Mouse (Mus musculus) heart, embryonic 14.5 days (tissue): Measurements from ENCODE around the gene Cpm. TPM values are rescaled to one million over a fixed set of nuclear protein-coding genes. Genes with fewer than 3 reads are reported as not detected.
A peak's percentile ranks its signal among the peaks of the same experiment; 100 is the strongest.
"Not testable (repeated sequence)": the region's sequence is repeated elsewhere in the genome, so short reads cannot be mapped to it uniquely, and the experiment has no call there.

Experiments used
- ATAC-seq: fragments of 200-750 bp; cut with Nextera tagmentation; 2 replicates; pipeline ENCODE4 v1.8.0; 2017; ENCODE audit warnings: low read depth, moderate TSS enrichment; ENCODE audit not compliant: insufficient number of reproducible peaks, insufficient read depth, low FRiP score
- H3K27ac ChIP-seq, 2 experiments: fragments of 200-500 bp in 1 of 2; fragments of 300-500 bp in 1 of 2; sonication (generic) in 1 of 2; replicated peaks in 1 of 2; 2 replicates each; pipeline ENCODE4 v1.5.1; 2012 to 2014; ENCODE audit warnings: low read depth in 2 of 2, low read length in 2 of 2, control low read depth in 1 of 2, mild to moderate bottlenecking in 1 of 2, mixed read lengths in 1 of 2; ENCODE audit not compliant: control insufficient read depth in 1 of 2, insufficient read depth in 1 of 2
- H3K27me3 ChIP-seq: fragments of 300-500 bp; sonication (generic); 2 replicates; pipeline ENCODE4 v1.6.1; 2014; ENCODE audit warnings: mild to moderate bottlenecking, low read length, control low read depth; ENCODE audit not compliant: control insufficient read depth, insufficient read depth
- H3K36me3 ChIP-seq: fragments of 300-500 bp; sonication (generic); 2 replicates; pipeline ENCODE4 v1.6.1; 2014; ENCODE audit warnings: mild to moderate bottlenecking, control low read depth, low read length, mixed read lengths; ENCODE audit not compliant: control insufficient read depth, insufficient read depth
- H3K4me1 ChIP-seq, 2 experiments: fragments of 200-500 bp in 1 of 2; fragments of 300-500 bp in 1 of 2; sonication (generic) in 1 of 2; 2 replicates each; pipeline ENCODE4 v1.6.1; 2012 to 2014; ENCODE audit warnings: low read length in 2 of 2, control low read depth in 1 of 2, mixed read lengths in 1 of 2; ENCODE audit not compliant: control insufficient read depth in 2 of 2, insufficient read depth in 2 of 2
- H3K4me2 ChIP-seq: fragments of 300-500 bp; sonication (generic); 2 replicates; pipeline ENCODE4 v1.6.1; 2014; ENCODE audit warnings: mild to moderate bottlenecking, low read length
- H3K4me3 ChIP-seq, 2 experiments: fragments of 200-500 bp in 1 of 2; fragments of 300-500 bp in 1 of 2; sonication (generic) in 1 of 2; 2 replicates each; pipeline ENCODE4 v1.5.1; 2012 to 2014; ENCODE audit warnings: low read length in 2 of 2, mild to moderate bottlenecking in 2 of 2, control low read depth in 1 of 2, low read depth in 1 of 2, moderate library complexity in 1 of 2; ENCODE audit not compliant: control insufficient read depth in 1 of 2, insufficient read depth in 1 of 2
- H3K9ac ChIP-seq: fragments of 300-500 bp; sonication (generic); 2 replicates; pipeline ENCODE4 v1.6.1; 2014; ENCODE audit warnings: mild to moderate bottlenecking, low read length
- H3K9me3 ChIP-seq: fragments of 300-500 bp; sonication (generic); 2 replicates; pipeline ENCODE4 v1.6.1; 2016; ENCODE audit warnings: low read length, control low read depth; ENCODE audit not compliant: control insufficient read depth
- WGBS: fragments of 180-500 bp; shearing (Covaris S2); extraction: QIAGEN DNeasy Blood & Tissue Kit; methylation state at CpG from one replicate; pipeline ENCODE4 v1.1.7; 2014; 5-methylcytosine and 5-hydroxymethylcytosine counted together
- polyA plus RNA-seq: library from polyadenylated mRNA; unstranded; fragments of >200 nt; fragmentation: Nextera tagmentation; extraction: Ambion mirVana; gene quantifications from 2 replicates; pipeline ENCODE4 v1.2.1, GENCODE M21; 2014

Gene Cpm
- polyA plus RNA-seq, 1 experiment from 2014 or later: 0.96 TPM

DNA sequence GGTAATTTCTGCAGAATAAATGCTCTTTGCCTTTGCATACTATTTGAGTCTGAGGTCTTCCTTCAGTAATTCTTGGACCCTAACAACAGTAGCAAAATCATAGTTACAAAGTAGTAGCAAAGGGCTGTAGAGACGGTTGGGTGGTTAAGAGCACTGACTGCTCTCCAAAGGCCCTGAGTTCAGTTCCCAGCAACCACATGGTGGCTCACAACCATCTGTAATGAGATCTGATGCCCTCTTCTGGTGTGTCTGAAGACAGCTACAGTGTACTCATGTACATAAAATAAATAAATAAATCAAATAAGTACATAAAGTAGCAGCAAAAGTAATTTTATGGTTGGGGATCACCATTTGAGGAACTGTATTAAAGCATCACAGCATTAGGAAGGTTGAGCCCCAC, 86.4 kb downstream of the Cpm start:
- H3K9me3 ChIP-seq, H3K27me3 ChIP-seq, H3K9ac ChIP-seq, H3K4me3 ChIP-seq, H3K27ac ChIP-seq, H3K4me2 ChIP-seq, H3K36me3 ChIP-seq, ATAC-seq: not testable (repeated sequence)
- peaks cover 7 to 19% of the 10 kb centered on the region in 2 experiments for H3K4me1 ChIP-seq
- WGBS: 100% methylated on average over 1 of the region's 1 CpGs

DNA sequence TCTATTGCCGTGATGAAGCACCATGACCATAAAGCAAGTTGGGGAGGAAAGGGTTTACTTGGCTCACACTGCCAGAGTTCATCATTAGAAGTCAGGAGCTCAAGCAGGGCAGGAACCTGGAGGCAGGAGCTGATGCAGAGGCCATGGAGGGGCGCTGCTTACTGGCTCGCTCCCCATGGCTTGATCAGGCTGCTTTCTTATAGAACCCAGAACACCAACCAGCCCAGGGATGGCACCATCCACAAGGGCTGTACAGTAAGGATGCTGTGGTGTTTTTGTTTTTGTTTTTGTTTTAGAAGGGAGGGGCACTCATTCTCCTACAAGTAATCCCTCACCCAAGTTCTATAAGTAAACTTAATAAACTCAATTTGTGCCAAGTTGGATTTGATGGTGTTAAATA, 87.4 kb downstream of the Cpm start:
- WGBS: 83% methylated on average over 3 of the region's 3 CpGs
- H3K27ac ChIP-seq: no peak overlapping the region
- H3K9ac ChIP-seq: no peak overlapping the region
- no peak overlapping the region for H3K4me3 ChIP-seq
- no peaks in the 10 kb centered on the region for H3K27me3 ChIP-seq
- H3K4me1 ChIP-seq: peaks cover 7 to 15% of the 10 kb centered on the region in 2 experiments
- no peaks in the 10 kb centered on the region for H3K36me3 ChIP-seq
- no peak overlapping the region for H3K4me2 ChIP-seq
- no peaks in the 10 kb centered on the region for H3K9me3 ChIP-seq
- no peak for ATAC-seq

DNA sequence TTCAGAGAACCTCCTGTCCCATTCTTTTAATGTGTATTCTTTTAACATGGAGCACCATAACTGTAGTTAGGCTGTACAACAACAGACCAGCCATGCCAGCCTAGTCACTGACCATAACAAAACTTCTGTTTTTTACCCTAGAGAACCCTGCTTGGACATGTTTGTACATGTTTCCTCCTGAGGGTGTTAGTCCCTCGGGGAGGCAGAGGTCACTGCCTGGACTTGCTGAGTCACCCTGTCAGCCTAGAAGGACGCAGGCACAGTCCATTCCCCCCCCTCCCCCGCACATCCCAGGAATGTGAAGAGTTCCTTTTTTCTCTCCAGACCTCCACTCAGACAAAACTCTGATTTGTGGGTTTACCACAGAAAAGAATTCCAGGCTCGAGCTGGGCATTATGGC, 88.3 kb downstream of the Cpm start:
- peak; percentile 44; the same call in 1 of the 2 replicates for ATAC-seq
- Histone ChIP-seq H3K4me2 (peak overlapping the region; percentile 48), H3K9ac (peak overlapping the region; percentile 52; the same call in 1 of the 2 replicates), H3K27ac (peak overlapping the region; percentile 73 to 75), H3K9me3 (no peaks in the 10 kb centered on the region), H3K4me3 (no peak overlapping the region), H3K4me1 (peaks cover 7 to 15% of the 10 kb centered on the region in 2 experiments), H3K36me3 (no peaks in the 10 kb centered on the region), H3K27me3 (no peaks in the 10 kb centered on the region)
- 0% methylated on average over 4 of the region's 4 CpGs for WGBS

DNA sequence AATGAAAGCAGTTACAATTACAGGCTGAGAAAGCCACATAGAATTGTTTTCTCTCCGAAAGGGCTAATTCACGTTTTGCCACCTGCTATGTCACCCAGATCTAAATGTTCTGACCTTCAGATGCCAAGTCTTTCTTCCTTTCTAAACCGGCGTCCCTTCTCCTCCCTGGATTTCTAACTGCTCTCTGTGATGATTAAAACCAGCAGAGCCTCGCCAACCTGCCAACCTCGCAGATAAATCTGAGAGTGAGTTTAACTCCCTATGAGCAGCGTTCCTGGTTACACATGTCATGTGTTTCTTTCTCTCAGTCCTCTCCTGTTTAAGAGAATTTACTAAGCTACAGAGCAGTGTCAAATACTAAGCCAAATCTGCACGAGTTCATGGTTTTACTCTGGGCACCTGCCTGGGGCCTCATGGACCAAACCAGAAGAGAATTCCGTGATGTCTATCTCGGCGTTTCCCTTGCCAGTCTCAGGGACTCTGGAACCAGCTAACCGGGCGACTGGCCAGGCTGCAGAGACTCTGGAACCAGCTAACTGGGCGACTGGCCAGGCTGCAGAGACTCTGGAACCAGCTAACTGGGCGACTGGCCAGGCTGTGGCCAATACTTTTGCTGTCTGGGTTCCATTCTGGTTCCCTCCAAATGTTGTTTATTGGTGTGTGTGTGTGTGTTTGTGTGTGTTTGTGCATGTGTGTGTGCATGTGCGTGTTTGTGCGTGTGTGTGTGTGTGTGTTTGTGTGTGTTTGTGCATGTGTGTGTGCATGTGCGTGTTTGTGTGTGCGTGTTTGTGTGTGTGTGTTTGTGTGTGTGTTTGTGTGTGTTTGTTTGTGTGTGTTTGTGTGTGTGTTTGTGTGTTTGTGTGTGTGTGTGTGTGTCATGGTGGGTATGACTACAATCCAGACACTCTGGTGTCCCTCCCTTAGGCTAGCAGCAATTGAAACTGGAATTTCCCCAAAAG, 89.1 kb downstream of the Cpm start:
- H3K4me2 ChIP-seq: peak overlapping the region; percentile 48
- no peaks in the 10 kb centered on the region for H3K9me3 ChIP-seq
- no peak for ATAC-seq
- H3K36me3 ChIP-seq: no peaks in the 10 kb centered on the region
- no peaks in the 10 kb centered on the region for H3K27me3 ChIP-seq
- H3K4me3 ChIP-seq: no peak overlapping the region
- H3K4me1 ChIP-seq: peaks cover 7 to 15% of the 10 kb centered on the region in 2 experiments
- peak overlapping the region; percentile 73 to 75 for H3K27ac ChIP-seq
- WGBS: 45% methylated on average over 19 of the region's 19 CpGs
- H3K9ac ChIP-seq: peak overlapping the region; percentile 52

DNA sequence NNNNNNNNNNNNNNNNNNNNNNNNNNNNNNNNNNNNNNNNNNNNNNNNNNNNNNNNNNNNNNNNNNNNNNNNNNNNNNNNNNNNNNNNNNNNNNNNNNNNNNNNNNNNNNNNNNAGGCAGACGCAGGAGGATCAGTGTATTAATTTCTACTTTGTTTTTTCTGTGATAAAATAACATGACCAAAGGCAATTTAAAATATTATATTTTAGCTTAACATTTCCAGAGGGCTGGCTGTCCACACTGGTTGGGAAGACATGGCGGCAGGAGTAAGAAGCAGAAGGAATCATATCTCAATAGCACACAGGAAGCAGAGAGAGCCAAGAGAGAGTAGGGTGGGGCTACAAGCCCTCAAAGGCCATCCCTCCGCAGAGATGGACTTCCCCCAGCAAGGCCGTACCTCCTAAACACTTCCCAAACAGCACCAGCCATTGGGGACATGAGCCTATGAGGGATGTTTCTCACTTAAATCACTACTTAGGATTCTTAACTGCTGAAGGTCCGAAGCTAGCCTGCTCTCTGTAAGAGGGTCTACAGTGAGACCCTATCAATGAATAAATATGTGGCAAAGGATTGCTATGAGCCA, 94.9 kb downstream of the Cpm start:
- Histone ChIP-seq H3K9ac (no peak overlapping the region), H3K4me2 (no peak overlapping the region), H3K4me3 (no peak overlapping the region), H3K4me1 (no peaks in the 10 kb centered on the region), H3K9me3 (no peaks in the 10 kb centered on the region), H3K27ac (no peak overlapping the region), H3K27me3 (no peaks in the 10 kb centered on the region), H3K36me3 (no peaks in the 10 kb centered on the region)
- WGBS: 70% methylated on average over 5 of the region's 5 CpGs
- no peak for ATAC-seq

DNA sequence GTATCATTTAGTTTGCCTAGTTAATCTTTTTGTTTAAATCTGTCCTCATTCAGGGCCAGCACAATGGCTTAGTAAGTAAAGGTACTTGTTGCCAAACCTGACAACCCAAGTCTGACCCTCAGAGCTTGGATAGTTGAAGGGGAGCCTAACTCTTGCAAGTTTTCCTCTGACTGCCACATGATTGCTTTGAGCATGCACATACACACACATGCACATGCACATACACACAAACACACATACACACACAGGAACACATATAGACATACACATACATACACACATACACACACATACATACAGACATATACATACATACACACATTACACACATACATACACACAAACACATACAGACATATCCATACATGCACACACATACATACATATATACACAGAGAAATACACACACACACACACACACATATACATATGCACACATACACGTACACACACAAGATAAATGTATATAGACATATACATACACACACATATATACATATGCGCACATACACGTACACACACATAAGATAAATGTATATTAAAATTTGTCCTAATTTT, 95.6 kb downstream of the Cpm start:
- Histone ChIP-seq H3K4me1 (no peaks in the 10 kb centered on the region), H3K27ac (no peak overlapping the region), H3K36me3 (no peaks in the 10 kb centered on the region), H3K27me3 (no peaks in the 10 kb centered on the region), H3K4me2 (no peak overlapping the region), H3K9ac (no peak overlapping the region), H3K9me3 (no peaks in the 10 kb centered on the region), H3K4me3 (no peak overlapping the region)
- WGBS: 81% methylated on average over 3 of the region's 3 CpGs
- ATAC-seq: no peak

DNA sequence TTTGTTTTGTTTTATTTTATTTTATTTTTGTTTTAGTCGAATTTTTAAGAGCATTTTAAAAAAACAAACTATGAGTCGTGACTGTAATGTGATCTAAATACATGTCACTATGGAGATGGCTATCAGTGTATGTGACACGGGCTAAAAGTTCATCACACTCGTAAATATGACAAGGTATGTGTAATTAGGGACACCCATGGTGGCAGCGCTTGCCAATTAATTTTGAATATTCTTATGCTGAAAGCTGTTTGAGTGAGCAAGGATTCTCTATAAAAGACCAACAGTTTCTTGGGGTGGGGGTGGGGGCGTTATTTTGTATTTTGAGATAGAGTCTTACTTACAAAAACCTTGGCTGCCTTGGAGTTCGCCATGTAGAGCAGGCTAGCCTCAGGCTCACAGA, 96.4 kb downstream of the Cpm start:
- Histone ChIP-seq H3K27ac (no peak overlapping the region), H3K36me3 (no peaks in the 10 kb centered on the region), H3K27me3 (no peaks in the 10 kb centered on the region), H3K9ac (no peak overlapping the region), H3K9me3 (no peaks in the 10 kb centered on the region), H3K4me1 (no peaks in the 10 kb centered on the region), H3K4me2 (no peak overlapping the region), H3K4me3 (no peak overlapping the region)
- WGBS: 72% methylated on average over 7 of the region's 7 CpGs
- no peak for ATAC-seq
